Mouse (Mus musculus) heart, embryonic 16.5 days (tissue): ENCODE measurements around the gene Dpep2nb. TPM values are rescaled to one million over a fixed set of nuclear protein-coding genes. Genes with fewer than 3 reads are reported as not detected.
"Not testable (repeated sequence)": the region's sequence is repeated elsewhere in the genome, so short reads cannot be mapped to it uniquely, and the experiment has no call there.

ENCODE experiments used
- ATAC-seq: fragments of 200-750 bp; cut with Nextera tagmentation; replicated peaks from 2 replicates; pipeline ENCODE4 v1.8.0; 2017; ENCODE audit warnings: moderate number of reproducible peaks; ENCODE audit not compliant: insufficient read depth, low FRiP score; ENCODE audit errors: extremely low read depth
- H3K27ac ChIP-seq: fragments of 300-500 bp; sonication (generic); 2 replicates; pipeline ENCODE4 v1.5.1; 2014; ENCODE audit warnings: mild to moderate bottlenecking, low read length, control low read depth, moderate library complexity
- H3K27me3 ChIP-seq: fragments of 300-500 bp; sonication (generic); 2 replicates; pipeline ENCODE4 v1.6.1; 2014; ENCODE audit warnings: low read length, mixed read lengths; ENCODE audit not compliant: control insufficient read depth, insufficient read depth
- H3K36me3 ChIP-seq: fragments of 300-500 bp; sonication (generic); 2 replicates; pipeline ENCODE4 v1.6.1; 2014; ENCODE audit not compliant: control insufficient read depth, insufficient read depth
- H3K4me1 ChIP-seq: fragments of 300-500 bp; sonication (generic); 2 replicates; pipeline ENCODE4 v1.6.1; 2014; ENCODE audit warnings: low read length, mixed read lengths; ENCODE audit not compliant: control insufficient read depth, insufficient read depth
- H3K4me2 ChIP-seq: fragments of 300-500 bp; sonication (generic); 2 replicates; pipeline ENCODE4 v1.6.1; 2014; ENCODE audit warnings: low read depth, mild to moderate bottlenecking, control low read depth, low read length
- H3K4me3 ChIP-seq: fragments of 300-500 bp; sonication (generic); 2 replicates; pipeline ENCODE4 v1.5.1; 2014; ENCODE audit warnings: mild to moderate bottlenecking, control low read depth, low read length
- H3K9ac ChIP-seq: fragments of 300-500 bp; sonication (generic); 2 replicates; pipeline ENCODE4 v1.6.1; 2014; ENCODE audit warnings: low read length, control low read depth
- H3K9me3 ChIP-seq: fragments of 300-500 bp; sonication (generic); replicated peaks from 2 replicates; pipeline ENCODE4 v1.6.1; 2016; ENCODE audit warnings: low read length; ENCODE audit not compliant: control insufficient read depth
- WGBS: fragments of 180-500 bp; shearing (Covaris S2); extraction: QIAGEN DNeasy Blood & Tissue Kit; methylation state at CpG from one replicate; pipeline ENCODE4 v1.1.7; 2014; 5-methylcytosine and 5-hydroxymethylcytosine counted together
- polyA plus RNA-seq: library from polyadenylated mRNA; unstranded; fragments of >200 nt; fragmentation: Nextera tagmentation; extraction: Ambion mirVana; gene quantifications from 2 replicates; pipeline ENCODE4 v1.2.1, GENCODE M21; 2015

Dpep2nb gene
- polyA plus RNA-seq, 1 experiment from 2014 or later = 0.13 TPM

DNA sequence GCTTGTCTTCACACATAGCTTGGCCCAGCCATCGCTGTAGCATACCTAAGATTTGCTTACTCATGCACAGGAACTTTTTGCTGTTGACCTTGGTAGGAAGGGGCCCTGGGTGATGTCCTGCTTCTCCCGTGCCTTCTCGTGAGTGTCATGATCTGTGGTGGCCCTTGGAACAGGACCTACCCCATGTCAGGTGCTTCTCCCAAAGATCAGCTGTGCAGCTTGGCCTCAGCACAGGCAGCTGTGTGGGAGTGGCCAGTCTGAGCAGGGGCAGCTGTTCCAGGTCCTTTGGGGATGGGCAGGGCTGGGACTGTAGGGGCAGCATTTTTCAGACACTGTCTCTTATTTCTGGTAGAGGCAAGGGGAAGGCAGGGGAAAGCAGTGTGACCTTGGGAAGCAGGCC, 38.4 kb upstream of the Dpep2nb start:
- Histone ChIP-seq H3K36me3 (no peaks in the 10 kb centered on the region), H3K4me1 (no peaks in the 10 kb centered on the region), H3K4me2 (no peak overlapping the region), H3K27ac (no peak overlapping the region), H3K9ac (no peak overlapping the region), H3K4me3 (no peak overlapping the region), H3K27me3 (no peaks in the 10 kb centered on the region), H3K9me3 (no peaks in the 10 kb centered on the region)
- 69% methylated on average over 3 of the region's 3 CpGs for WGBS
- no peak for ATAC-seq

- no peaks in the 10 kb centered on the region for H3K9me3 ChIP-seq
- no peak overlapping the region for H3K9ac ChIP-seq
- H3K36me3 ChIP-seq = no peaks in the 10 kb centered on the region
- H3K4me3 ChIP-seq = no peak overlapping the region
- no peaks in the 10 kb centered on the region for H3K4me1 ChIP-seq
- ATAC-seq = no peak
- H3K4me2 ChIP-seq = no peak overlapping the region
- no peak overlapping the region for H3K27ac ChIP-seq
- no peaks in the 10 kb centered on the region for H3K27me3 ChIP-seq
- 86% methylated on average over 2 of the region's 2 CpGs for WGBS
Observed at GRCm38 (mm10) chr8:106043055-106043454, 37.3 kb upstream of the Dpep2nb start.

DNA sequence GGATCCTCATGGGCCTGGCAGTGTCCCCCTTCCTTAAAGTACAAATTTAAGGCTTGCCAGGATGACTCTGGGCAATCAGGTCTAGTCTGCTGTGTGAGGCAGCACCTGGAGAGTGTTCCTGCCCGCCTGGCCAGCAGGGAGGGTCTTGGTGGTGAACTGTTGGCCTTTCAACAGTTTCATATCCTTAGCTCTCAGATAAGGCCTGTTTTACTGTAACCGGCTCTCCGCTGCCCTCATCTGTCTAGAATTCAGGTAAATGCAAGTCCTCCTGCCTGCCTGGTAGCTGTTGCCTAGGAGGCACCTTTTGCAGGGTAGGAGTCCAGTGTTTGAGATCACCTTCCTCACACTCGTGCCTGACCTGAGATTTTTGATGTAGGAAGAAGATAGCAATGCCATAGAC, 34.4 kb upstream of the Dpep2nb start:
- 47% methylated on average over 4 of the region's 4 CpGs for WGBS
- ATAC-seq = no peak
- Histone ChIP-seq H3K36me3 (no peaks in the 10 kb centered on the region), H3K4me2 (no peak overlapping the region), H3K27ac (no peak overlapping the region), H3K4me3 (no peak overlapping the region), H3K9me3 (no peaks in the 10 kb centered on the region), H3K9ac (no peak overlapping the region), H3K27me3 (no peaks in the 10 kb centered on the region), H3K4me1 (no peaks in the 10 kb centered on the region)

DNA sequence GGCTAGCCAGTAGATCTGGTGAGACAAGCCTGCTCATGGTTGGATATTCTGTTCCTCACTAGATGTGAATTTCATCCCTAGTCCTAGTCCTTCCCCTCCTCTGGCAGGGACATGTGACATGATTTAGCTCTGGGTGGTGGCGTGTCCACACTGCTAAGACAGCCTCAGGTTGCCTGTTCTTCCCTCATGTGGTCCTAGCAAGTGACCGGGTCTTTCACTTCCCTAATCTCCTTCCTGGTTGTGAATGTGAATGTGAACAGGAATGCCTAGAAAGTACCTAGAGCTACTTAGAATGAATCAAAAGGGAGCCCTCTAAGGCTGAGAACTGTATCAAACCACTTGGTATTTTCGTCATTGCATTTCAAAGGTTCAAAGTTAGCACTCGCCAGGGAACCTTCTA, 33.8 kb upstream of the Dpep2nb start:
- Histone ChIP-seq H3K4me2 (no peak overlapping the region), H3K36me3 (no peaks in the 10 kb centered on the region), H3K4me1 (no peaks in the 10 kb centered on the region), H3K27ac (no peak overlapping the region), H3K27me3 (no peaks in the 10 kb centered on the region), H3K4me3 (no peak overlapping the region), H3K9me3 (no peaks in the 10 kb centered on the region), H3K9ac (no peak overlapping the region)
- ATAC-seq = no peak
- 78% methylated on average over 4 of the region's 4 CpGs for WGBS

DNA sequence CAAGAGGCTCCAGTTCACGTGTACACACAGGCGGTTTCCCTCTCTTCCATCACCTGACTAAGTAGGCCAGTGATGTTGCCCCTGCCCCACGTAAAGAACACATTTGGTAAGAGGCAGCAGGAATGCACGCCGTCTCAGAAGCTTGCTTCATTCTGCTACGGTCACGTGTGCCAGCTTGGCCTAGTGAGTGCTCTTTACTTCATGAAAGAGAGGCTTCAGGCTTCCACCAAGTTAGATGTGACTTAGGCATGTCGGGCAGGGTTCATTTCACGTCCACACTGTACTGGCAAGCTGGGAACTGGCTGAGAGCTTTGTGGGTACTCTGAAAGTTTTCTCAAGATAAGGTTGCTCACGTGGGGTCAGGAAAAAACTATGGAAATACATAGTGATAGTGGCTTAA, 32.9 kb upstream of the Dpep2nb start:
- Histone ChIP-seq H3K9me3 (no peaks in the 10 kb centered on the region), H3K4me1 (no peaks in the 10 kb centered on the region), H3K4me3 (no peak overlapping the region), H3K27ac (no peak overlapping the region), H3K36me3 (no peaks in the 10 kb centered on the region), H3K9ac (no peak overlapping the region), H3K27me3 (no peaks in the 10 kb centered on the region), H3K4me2 (no peak overlapping the region)
- WGBS = 88% methylated on average over 10 of the region's 10 CpGs
- ATAC-seq = no peak

DNA sequence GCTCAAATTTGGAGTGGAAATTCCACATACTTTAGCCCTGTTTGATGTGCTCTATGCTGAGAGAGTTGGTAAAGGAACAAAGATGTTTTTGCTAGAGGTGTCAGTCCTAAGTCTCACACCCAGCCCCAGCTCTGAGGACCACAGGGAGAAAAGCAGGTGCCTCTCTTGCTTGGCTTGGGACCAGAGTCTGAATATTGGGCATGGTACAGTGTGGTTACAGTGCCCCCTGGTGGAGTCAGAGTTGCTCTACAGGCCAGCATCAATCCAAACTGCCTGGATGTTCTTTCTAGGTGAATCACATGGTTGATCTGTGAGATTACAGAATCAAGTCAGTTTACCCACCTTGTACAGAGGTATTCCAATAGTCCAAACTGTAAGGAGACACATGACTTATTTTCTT, 16.7 kb upstream of the Dpep2nb start:
- H3K9ac ChIP-seq = no peak overlapping the region
- H3K27me3 ChIP-seq = no peaks in the 10 kb centered on the region
- H3K4me2 ChIP-seq = no peak overlapping the region
- no peaks in the 10 kb centered on the region for H3K9me3 ChIP-seq
- H3K4me3 ChIP-seq = no peak overlapping the region
- no peaks in the 10 kb centered on the region; the same call in 1 of the 2 replicates for H3K36me3 ChIP-seq
- no peak for ATAC-seq
- no peak overlapping the region for H3K27ac ChIP-seq
- H3K4me1 ChIP-seq = no peaks in the 10 kb centered on the region

GRCm38 (mm10) chr8:106018039-106018438, 12.3 kb upstream of the Dpep2nb start:
- ATAC-seq = no peak
- Histone ChIP-seq H3K9ac (no peak overlapping the region), H3K9me3 (no peaks in the 10 kb centered on the region), H3K4me2 (no peak overlapping the region), H3K4me3 (no peak overlapping the region), H3K36me3 (no peaks in the 10 kb centered on the region; the same call in 1 of the 2 replicates), H3K27me3 (no peaks in the 10 kb centered on the region), H3K27ac (no peak overlapping the region), H3K4me1 (no peaks in the 10 kb centered on the region)
- 59% methylated on average over 3 of the region's 3 CpGs for WGBS

DNA sequence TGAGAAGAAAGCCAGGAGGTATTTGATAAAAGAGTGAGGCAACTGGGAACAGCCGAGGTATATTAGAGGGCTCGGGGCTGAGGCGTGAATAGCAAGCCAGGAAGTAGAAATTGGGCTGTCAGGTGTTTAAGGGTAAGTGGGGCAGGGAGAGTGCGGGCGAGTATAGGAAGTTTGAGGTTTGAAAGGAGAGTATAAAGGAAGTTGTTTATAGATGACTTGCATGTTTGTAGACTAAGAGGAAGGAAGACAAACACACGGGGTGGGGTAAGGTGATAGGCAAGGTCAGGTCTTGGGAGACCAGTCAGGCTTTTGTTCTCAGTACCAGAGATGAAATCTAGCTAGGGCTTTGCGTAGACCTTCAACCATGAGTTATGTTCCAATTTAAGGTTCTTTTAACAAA, 11.4 kb upstream of the Dpep2nb start:
- no peak overlapping the region for H3K9ac ChIP-seq
- no peaks in the 10 kb centered on the region for H3K9me3 ChIP-seq
- no peak overlapping the region for H3K4me2 ChIP-seq
- ATAC-seq = no peak
- H3K36me3 ChIP-seq = no peaks in the 10 kb centered on the region; the same call in 1 of the 2 replicates
- no peak overlapping the region for H3K27ac ChIP-seq
- H3K4me3 ChIP-seq = no peak overlapping the region
- H3K27me3 ChIP-seq = no peaks in the 10 kb centered on the region
- H3K4me1 ChIP-seq = no peaks in the 10 kb centered on the region; the same call in 1 of the 2 replicates
- WGBS = 79% methylated on average over 7 of the region's 7 CpGs

GRCm38 (mm10) chr8:106016284-106016683, 10.5 kb upstream of the Dpep2nb start:
- ATAC-seq = no peak
- Histone ChIP-seq H3K27ac (no peak overlapping the region), H3K4me1 (peaks cover 5% of the 10 kb centered on the region; the same call in 1 of the 2 replicates), H3K9me3 (no peaks in the 10 kb centered on the region), H3K27me3 (no peaks in the 10 kb centered on the region), H3K4me2 (no peak overlapping the region), H3K9ac (no peak overlapping the region), H3K36me3 (no peaks in the 10 kb centered on the region; the same call in 1 of the 2 replicates), H3K4me3 (no peak overlapping the region)
- 76% methylated on average over 6 of the region's 6 CpGs for WGBS

DNA sequence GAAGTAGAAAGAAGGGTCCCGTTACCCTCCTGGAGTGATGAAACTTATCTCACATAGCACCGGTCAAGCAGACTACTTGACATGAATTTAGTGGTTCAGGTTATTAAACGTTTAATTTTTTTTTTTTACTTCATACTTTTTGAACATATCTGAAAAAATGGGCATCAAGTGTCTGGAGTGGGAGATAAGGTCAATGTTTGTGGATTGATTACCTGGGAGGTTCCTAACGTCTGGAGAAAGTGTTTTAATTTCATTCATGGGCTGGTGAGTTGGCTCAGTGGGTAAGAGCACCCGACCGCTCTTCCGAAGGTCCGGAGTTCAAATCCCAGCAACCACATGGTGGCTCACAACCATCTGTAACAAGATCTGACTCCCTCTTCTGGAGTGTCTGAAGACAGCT, 6.4 kb upstream of the Dpep2nb start:
- WGBS = 75% methylated on average over 8 of the region's 8 CpGs

More for the DNA sequence above, 6.4 kb upstream of the Dpep2nb start:
- peaks cover 14% of the 10 kb centered on the region for H3K4me1 ChIP-seq
- peak overlapping the region; percentile 99 for H3K4me2 ChIP-seq
- not testable (repeated sequence) for H3K9ac ChIP-seq, ATAC-seq, H3K27me3 ChIP-seq, H3K27ac ChIP-seq, H3K9me3 ChIP-seq, H3K36me3 ChIP-seq
- H3K4me3 ChIP-seq = peak overlapping the region; percentile 93
